Comparison of ENCODE assay signal across 23 mouse cellular contexts in genomic region chr2:34153336-34153735, GRCm38 (mm10).
"Had no signal": no experiment of that assay in that cellular context is flagged by ENCODE, and none has a peak within 500 bp of the region (broad histone marks: within the 10 kb centered on the region; RNA-seq: fewer than 3 reads in every experiment).

No protein-coding gene starts in this region.

- H3K27ac ChIP-seq: heart, adult 2 months; heart, embryonic 13.5 days; heart, embryonic 15.5 days; hindbrain, embryonic 12.5 days; hindbrain, embryonic 15.5 days; hindbrain, postnatal 0 days; limb, embryonic 13.5 days; limb, embryonic 15.5 days; liver, embryonic 12.5 days had no signal

- ATAC-seq: hindbrain, postnatal 0 days; intestine, embryonic 16.5 days; liver, embryonic 12.5 days had no signal

- H3K4me3 ChIP-seq: heart, adult 2 months; heart, embryonic 13.5 days; heart, embryonic 15.5 days; hindbrain, embryonic 12.5 days; hindbrain, embryonic 15.5 days; limb, embryonic 13.5 days; limb, embryonic 15.5 days; liver, embryonic 12.5 days had no signal

- H3K9me3 ChIP-seq: heart, embryonic 13.5 days; heart, embryonic 15.5 days; hindbrain, embryonic 12.5 days; hindbrain, embryonic 15.5 days; limb, embryonic 13.5 days; limb, embryonic 15.5 days; liver, embryonic 12.5 days had no signal

- H3K9ac ChIP-seq: heart, embryonic 13.5 days; heart, embryonic 15.5 days; hindbrain, embryonic 12.5 days; hindbrain, embryonic 15.5 days; limb, embryonic 13.5 days; limb, embryonic 15.5 days; liver, embryonic 12.5 days had no signal

- H3K4me2 ChIP-seq: heart, embryonic 11.5 days; heart, embryonic 13.5 days; heart, embryonic 15.5 days; hindbrain, embryonic 12.5 days; hindbrain, embryonic 15.5 days; limb, embryonic 13.5 days; limb, embryonic 15.5 days; liver, embryonic 12.5 days had no signal

- H3K27me3 ChIP-seq: heart, embryonic 13.5 days; heart, embryonic 15.5 days; hindbrain, embryonic 12.5 days; hindbrain, embryonic 15.5 days; limb, embryonic 15.5 days; liver, embryonic 12.5 days had no signal

- H3K4me1 ChIP-seq: heart, embryonic 13.5 days; heart, embryonic 15.5 days; liver, embryonic 12.5 days had no signal

- H3K36me3 ChIP-seq: heart, embryonic 13.5 days; heart, embryonic 15.5 days; hindbrain, embryonic 12.5 days; hindbrain, embryonic 15.5 days; limb, embryonic 13.5 days; limb, embryonic 15.5 days; liver, embryonic 12.5 days had no signal

- DNase-seq: gastrocnemius, postnatal 14 days; gastrocnemius, postnatal 36 days; heart, adult 11 months; heart, adult 2 months; heart, postnatal 14 days; heart, postnatal 36 days; kidney, adult 11 months; kidney, adult 2 months; kidney, postnatal 14 days; kidney, postnatal 36 days; layer of hippocampus, adult 9-11 months; layer of hippocampus, postnatal 36 days; left cerebral cortex, postnatal 4 days had no signal
